Mouse (Mus musculus): ENCODE measurements around the gene Desi1.

- TF ChIP-seq POLR2A (IDR thresholded peaks at IDR 0.05; ENCODE audit: borderline replicate concordance, control insufficient read depth, low read depth, low read length): no peak
- no peak for TF ChIP-seq CTCF (IDR thresholded peaks at IDR 0.05; ENCODE audit: control insufficient read depth, insufficient read depth, low read length)
Measured at GRCm38 (mm10) chr15:81961078-81961451, 72.6 kb downstream of the Desi1 start.

Measured in bone marrow, adult 2 months (tissue).